Mouse (Mus musculus) fat pad, adult 2 months (tissue): Measurements from ENCODE around the gene Stard7.
"Not testable (repeated sequence)": the region's sequence is repeated elsewhere in the genome, so short reads cannot be mapped to it uniquely, and the experiment has no call there.

Source experiments
- DNase-seq: peaks from one replicate; pipeline ENCODE4 v3.0.0-alpha.2; 2011; ENCODE audit warnings: low read depth, low spot score; ENCODE audit errors: extremely low read depth

Gene Stard7

DNA sequence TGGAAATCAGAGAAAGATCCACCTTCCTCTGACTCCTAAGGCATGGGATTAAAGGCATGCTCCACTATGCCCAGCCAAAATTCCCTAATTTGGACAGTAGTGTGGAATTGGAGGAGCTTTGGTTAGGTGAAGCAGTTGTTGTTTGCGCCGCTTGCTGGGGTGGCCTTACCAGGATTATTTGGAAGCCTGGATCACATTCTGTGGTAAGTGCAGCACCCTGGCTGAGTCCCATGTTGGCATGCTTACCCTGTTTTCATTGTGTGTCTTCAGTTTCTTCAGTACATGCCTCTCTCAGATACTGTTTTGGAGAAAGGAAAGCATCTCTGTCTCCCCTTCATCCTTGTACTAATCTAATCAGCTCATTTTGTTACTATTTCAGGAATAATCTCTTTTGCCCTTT, 4.6 kb downstream of the Stard7 start:
- no peak for DNase-seq

DNA sequence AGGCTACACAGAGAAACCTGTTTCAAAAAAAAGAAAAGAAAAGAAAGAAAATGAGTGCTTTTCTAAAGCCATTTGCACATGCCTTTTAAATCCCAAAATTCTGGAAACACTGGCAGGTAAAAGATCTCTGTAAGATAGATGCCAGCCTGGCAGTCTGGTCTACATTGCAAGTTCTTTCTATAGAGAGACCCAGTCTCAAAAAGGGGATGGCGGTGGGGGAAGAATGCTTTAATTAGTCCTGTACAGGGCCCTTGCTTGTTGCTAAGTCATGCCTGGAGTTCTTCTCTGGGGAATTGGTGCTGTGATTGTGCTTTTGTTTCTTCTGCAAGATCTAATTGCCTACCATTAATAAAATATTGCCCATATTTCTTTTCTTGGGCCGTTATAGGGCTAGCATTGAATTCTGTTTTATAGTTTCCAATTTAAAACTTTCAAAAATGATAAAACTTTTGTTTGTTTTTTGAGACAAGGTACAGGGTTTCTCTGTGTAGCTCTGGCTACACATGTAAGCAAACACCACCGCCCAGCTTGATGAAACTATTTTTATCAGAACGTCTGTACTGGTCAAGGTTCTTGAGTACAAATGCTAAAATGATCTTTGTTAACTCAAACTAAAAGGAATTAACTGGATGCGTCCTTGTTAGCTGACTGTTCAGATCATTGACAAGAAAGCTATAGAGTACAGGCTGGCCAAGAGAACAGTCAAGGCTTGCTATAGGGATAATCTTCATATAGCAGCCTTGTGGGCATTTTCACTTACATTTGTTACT, 5.7 kb downstream of the Stard7 start:
- DNase-seq, result no peak

DNA sequence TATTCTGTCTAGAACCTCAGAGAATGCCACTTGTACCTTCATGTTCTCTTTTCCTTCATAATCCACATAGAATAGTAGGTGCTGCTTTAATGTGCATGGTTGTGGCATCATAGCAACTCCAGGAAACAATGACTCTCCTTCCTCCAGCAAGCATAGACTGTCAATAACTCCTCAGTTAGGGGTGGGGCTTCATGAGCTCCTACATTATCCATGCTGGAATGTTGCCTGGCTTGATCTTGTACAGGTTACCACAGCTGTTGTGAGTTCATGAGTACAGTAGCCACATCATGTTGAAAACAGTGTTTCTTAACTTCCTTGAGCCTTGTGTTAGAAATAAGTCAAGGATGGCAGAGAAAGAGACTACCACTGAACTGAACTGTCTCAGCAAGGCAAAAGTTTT, 8.1 kb downstream of the Stard7 start:
- peak; percentile 62 for DNase-seq

DNA sequence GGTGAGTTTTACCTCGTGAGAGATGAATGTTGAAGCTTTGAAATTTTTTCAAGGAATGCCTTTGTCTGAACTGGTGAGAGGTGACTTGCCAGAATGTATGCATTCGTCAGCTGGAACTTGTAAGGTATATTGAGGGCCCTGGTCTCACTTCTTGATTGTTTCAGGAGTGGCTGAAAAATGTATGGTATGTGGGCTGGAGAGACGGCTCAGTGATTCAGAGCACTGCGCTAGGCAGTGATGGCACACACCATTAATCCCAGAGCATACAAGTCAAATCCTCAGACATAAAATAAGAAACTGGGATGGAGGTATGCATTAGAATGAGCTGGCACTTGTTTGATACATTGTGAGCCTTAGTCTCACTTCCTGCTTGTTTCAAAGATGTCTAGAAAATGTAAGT, 22.2 kb downstream of the Stard7 start:
- DNase-seq, result no peak

DNA sequence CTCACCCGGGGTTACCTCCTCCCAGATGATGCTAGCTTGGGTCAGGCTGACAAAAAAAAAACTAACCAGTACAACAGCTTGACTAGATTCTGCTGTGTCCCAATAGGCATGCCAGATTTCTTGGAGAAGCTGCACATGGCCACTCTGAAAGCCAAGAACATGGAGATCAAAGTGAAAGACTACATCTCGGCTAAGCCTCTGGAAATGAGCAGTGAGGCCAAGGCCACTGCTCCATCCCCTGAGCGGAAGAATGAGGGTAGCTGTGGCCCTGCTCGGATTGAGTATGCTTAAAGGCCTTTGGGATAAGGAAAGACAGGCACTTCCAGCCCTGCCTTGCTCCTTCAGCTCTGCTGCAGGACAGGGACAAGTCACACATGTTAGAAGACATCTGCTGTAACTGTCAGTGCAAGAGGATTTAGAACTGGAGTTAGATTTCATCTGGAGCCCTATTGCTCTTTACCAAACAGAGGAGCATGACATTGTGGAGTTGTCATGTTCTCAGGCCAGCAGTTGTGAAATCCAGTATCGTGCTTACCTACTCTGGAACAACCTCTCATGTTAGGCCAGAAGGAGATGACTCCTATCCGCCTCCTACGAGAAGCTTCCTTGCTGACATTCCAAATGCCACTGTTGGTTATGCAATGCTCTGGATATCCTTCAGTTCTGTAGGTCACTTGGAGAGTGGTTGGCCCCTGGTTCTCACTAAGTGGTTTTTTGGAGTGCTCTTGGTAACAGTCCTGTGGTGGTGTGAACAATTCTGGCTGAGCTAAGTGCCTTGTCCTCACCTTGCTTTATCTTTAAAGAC, 27.2 kb downstream of the Stard7 start:
- DNase-seq, result peak; percentile 83

DNA sequence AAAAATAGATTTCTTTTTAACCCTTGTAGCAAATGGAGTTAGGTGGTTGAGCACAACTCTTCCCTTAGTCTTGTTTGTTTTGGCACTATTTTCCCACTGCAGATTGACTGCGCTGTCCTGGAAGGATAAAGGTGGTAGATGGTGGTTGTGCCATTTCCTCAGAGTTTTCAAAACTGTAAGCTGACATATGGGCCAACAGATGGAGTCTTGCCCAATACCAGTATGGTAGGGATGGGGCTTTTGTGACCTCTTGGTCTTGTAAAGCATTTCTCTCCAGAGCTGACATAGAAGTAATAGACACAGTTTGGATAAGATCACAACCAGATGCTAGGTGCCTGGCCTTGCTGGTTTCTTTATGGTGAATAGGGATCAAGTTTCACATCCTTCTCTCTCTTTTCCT, 28.0 kb downstream of the Stard7 start:
- DNase-seq, result no peak

DNA sequence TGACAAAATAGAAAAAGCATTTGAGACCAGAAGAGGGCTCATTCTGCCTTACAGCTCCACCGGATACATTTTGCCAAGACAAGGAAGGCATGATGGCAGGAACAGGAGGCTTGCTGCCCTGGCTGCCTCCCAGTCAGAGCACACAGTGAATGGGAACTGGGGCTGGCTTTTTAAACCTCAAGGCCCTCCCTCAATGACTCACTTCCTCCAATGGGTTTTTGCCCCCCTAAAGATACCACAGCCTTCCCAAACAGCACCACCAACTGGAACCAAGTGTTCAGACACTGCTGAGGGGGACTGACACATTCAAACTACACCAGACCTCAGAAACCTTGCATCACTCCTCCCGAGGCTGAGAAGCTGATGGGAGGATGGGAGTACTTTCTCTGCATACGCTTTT, 30.7 kb downstream of the Stard7 start:
- DNase-seq, result no peak

DNA sequence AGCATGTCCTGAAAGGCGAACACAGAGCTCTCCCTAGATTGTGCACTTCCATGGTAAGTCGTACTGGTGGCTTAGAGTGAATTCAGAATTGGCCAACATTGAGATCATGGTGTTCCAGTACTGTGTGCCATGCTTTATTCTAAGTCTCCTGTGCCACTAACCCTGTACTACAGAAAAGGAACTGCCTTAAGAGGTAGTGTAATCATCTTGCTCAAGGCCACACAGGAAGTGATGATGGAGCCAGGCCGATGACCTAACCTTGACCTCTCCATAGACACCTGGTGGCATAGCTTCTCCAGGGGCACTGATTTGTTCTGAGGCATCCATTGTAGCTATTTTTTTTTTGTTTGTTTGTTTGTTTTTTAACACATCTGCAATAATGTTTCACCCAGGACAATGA, 31.9 kb downstream of the Stard7 start:
- no peak for DNase-seq

DNA sequence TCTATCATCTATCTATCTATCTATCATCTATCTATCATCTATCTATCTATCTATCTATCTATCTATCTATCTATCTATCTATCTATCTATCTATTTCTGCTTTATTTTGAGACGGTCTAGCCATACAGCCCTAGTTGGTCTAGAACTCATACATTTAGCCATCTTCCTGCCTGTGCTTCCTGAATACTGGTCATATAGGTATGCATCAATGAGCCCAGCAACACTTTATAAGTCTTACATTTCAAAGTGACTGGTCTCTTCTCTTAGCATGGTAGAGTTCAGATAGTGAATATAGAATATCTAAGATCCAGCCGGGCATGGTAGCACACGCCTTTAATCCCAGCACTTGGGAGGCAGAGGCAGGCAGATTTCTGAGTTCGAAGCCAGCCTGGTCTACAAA, 34.2 kb downstream of the Stard7 start:
- DNase-seq, result not testable (repeated sequence)

DNA sequence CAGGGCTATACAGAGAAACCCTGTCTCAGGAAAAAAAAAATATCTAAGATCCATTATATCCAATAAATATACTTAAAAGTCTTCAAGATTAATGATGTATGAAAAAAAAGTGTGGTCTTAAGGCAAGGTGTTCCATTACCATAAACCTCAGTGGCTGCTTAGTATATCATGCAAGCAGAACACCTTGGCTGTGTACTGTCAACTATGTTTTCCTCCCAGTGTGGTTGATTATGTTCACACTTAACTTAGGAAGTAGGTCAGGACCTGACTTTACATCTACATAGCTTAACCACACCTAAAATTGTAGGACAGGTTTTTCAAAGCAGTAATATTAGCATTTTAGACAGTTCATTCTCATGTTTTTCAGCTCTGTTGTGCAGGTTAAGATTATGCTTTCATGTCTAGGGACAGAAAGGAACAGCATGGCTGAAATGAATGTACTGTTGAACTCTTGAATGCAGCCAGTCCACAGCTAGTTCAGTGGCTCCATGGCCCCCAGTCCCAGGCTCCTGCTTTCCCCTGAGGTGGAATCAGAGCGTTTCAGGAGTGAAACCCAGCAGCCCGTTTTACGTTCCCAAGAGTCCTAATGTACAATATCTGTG, 34.7 kb downstream of the Stard7 start:
- DNase-seq, result no peak

DNA sequence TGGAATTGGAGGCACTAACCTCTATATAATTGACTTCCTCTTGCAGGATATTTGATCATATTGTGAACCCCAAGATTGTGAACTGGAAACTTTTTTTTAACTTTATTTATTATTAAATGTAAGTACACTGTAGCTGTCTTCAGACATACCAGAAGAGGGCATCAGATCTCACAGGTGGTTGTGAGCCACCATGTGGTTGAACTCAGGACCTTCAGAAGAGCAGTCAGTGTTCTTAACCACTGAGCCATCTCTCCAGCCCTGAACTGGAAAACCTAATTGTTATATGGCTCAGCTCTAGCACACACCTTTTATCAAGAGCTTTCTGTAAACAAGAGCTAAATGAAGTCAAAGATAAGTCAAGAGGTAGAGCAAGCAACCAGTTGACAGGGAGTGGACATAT, 36.1 kb downstream of the Stard7 start:
- no peak for DNase-seq

DNA sequence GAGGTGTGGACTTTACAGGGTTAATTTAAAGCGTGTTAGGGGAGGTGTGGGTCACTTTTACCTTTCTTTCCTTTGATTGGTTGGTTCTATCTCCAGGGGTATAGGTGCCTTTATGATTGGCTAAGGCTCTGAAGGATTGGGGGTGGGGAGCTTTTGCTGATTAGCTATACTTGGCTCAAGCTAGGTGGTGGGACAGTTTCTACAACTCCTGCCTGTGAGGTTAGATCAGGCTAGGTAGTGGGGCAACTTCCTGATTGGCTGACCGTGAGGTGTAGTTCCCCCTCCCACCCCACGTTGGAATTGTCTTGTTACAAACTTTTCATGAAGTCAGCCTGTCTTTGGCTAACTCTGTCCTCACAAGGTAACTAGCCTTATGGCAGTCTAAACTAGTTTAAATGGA, 37.2 kb downstream of the Stard7 start:
- no peak for DNase-seq

DNA sequence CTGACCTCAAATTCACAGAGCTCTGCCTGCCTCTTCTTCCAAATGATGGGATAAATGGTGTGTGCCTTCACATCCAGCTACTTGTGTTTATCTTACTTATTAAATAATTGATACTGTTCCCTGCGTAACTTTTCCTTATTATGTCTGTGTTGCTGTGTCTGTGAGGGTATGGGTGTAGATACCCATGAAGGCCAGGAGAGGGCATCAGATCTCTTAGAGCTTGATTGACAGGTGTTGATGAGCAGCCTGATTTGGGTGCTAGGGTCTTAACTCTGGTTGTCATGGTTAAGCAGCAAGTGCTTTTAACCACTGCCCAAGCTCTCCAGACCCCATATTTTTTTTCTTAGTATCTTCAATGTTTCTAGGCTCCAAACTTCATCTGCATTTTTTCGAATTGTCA, 38.6 kb downstream of the Stard7 start:
- no peak for DNase-seq

DNA sequence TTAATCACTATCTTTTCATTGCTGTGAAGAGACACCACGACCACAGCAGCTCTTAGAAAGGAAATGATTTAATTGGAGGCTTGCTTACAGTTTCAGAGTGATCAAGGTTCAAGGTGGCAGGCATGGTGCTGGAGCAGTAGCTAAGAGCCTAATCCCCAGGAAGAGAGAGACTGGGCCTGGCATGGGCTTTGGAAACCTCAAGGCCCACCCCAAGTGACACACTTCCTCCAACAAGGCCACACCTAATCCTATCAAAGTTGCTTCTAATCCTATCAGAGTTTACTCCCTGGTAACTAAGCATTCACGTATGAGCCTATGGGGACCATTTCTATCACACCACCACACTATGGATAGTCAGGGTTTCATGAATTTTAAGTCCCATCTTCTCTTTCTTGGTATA, 40.2 kb downstream of the Stard7 start:
- DNase-seq, result no peak

DNA sequence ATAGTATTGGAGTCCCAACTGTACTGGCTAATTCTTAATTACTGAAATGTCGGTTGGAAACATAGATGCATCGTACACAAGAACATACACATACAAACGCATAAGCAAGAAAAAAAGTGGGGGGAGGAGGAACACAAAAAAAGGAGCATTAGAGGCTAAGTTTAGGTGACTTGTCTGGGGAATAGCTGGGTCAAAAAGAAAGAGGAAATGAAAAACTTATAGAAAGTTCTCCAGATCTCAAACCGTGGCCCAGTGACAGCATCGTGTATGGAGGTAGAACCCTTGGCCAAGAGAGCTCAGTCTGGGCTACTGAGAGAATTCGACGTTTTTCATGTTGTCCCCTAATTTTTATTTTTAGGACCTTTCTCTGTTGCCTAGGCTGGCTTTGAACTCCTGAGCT, 40.7 kb downstream of the Stard7 start:
- DNase-seq, result no peak

DNA sequence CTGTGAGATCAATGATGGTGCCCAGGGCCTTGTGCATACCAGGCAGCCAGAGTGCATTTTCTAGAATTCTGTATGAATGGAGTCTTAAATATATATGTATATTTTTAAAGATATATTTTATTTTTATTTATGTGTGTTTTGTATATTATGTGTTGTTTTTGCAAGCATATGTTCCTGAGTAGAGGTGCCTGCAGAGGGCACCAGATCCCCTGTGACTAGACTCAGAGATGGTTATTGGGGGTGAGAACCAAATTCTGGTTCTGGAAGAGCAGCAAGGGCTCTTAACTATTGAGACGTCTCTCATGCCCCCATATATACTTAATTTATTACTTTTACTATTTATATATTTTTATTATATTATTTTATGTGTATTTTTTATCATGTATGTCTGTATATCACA, 41.2 kb downstream of the Stard7 start:
- no peak for DNase-seq

DNA sequence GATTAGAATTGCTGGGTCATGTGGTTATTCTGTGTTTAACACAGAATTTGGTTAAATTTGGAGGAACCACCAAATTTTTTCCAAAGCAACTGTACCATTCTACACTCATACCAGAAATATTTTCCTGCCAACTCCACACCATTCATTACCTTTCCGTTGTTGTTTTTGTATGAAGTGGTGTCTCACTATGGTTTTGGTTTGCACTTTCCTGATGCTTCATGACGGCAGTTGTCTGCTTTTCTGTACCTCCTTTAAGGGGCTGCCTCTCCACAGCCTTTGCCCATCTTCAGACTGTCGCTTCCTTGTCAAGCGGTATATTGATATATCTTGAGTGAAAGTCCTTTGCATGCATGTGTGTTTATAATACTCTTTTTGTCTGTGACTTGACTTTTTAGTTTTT, 42.8 kb downstream of the Stard7 start:
- DNase-seq, result no peak

DNA sequence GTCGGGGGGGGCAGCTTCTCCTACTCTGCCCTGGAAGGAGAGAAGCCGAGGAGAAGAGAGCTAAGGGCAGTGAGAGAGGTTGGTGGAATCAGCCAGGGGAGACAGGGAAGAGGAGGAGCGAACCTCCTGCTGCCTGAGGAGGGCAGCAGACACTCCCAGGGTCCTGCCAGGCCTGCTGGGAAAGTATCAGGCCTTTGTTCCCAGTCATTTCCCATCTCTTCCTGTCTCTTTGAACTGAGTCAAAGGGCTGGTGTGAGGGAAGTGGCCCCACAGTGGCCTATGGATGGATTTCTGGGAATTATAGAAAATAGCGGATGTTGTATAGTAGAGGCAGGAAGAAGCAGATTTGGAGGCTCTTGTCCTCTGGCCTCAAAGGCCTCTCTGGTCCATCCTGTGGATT, 43.9 kb downstream of the Stard7 start:
- no peak for DNase-seq

DNA sequence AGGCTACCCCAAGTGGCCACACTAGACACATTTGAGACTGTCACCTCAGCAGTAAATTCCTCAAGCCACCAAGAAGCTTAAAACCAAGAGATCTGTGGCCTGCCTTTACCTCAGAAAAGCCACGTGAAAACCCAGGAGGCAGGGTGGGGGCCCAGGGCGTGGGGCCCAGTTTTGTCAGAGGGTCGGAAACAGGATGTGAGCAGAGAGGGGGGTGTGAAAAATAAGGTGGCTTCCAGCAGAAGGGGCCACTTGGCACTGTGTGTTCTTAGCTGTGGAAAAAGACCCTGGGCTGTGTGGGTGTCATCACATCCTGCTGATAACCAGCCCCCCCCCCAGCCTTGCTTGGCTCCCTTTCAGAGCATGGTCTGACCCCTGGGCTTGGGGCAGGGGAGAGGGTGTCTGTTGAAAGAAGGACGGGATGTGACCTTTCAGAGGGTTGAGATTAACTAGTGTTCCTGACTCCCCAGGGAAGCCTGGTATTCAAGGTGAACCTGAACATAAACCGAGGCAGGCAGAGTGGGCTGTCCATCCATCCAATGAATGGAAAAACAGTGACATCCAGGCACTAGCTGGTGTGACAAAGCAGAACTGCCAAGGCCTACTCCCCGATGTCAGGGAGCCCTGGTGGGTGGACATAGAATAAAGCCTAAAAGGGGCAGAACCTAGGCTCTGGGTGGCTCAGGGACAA, 44.6 kb downstream of the Stard7 start:
- DNase-seq, result no peak

DNA sequence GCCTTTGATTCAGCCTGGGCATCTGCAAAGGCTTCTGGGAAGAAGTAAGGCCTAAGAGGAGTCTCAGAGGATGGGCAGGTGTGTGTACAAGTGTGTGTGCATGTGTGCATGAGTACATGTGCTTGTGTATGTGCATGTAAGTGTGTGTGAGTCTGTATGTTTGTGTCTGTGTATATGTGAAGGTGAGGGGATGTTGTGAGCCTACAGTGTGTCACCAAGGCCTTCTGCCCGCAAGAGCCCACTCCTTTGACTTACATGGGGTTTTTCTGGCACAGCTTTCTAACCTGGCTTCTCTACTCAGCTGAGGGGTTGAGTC, 45.1 kb downstream of the Stard7 start:
- DNase-seq, result no peak

DNA sequence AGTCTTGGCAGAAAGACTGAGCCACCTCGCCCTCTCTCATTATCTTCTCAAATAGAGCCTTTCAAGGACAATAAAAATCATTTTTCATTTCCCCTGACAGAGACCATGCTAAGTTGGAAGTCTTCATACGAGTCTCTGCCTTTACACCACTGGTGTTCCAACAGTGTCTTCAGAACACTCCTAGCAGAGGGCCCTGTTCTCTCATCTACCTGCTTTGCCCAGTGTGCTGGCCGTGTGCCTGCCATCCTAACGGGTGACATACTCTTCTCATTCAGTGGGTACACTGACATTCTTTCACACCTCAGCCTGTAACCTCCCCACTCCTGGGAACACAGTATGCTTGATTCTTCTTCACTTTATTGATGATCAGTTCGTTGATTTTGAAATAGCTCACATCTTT, 46.4 kb downstream of the Stard7 start:
- no peak for DNase-seq

DNA sequence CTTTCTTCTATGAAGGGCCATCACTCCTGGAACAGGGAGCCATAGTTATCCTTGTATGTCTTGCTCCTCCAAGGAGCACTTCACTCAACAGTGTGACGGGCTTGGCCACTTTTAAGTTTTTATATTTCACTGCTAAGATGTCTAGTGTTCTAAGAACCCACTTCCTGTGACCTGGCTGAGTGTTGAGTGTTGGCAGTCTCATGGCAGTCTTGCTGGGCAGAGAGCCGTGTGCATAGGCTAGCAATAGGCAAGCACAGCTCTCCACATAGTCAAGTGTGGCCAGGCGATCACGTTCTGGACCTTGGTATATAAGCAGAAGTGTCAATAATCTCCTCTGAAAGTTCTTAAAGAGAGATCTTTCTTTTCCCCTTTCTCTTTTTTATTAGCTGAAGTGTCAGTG, 48.1 kb downstream of the Stard7 start:
- no peak for DNase-seq
